Mouse (Mus musculus): ENCODE measurements around the gene Kdm6a.

Kdm6a gene

GRCm38 (mm10) chrX:18162192-18162857 is at the start of gene Kdm6a:
Gene Kdm6a (plus strand): TSS chrX:18162575.
- DNase-seq, result peak; percentile 99 to 100

- no peak for DNase-seq
Measured at GRCm38 (mm10) chrX:18145557-18145956, 16.8 kb upstream of the Kdm6a start, which contains the start of gene Dusp21. Gene Dusp21 (plus strand): TSS chrX:18145857.

- DNase-seq, result no peak
Measured at GRCm38 (mm10) chrX:18160734-18161442, 1.5 kb upstream of the Kdm6a start.

- DNase-seq, result no peak
Measured at GRCm38 (mm10) chrX:18161796-18162191, 581 bp upstream of the Kdm6a start.

- DNase-seq, result peak; percentile 60 to 84
Measured at GRCm38 (mm10) chrX:18162861-18163731, 721 bp downstream of the Kdm6a start.

GRCm38 (mm10) chrX:18163917-18164624 is 1.7 kb downstream of the Kdm6a start:
- DNase-seq, result peak; percentile 12 to 72

- DNase-seq, result no peak
Measured at GRCm38 (mm10) chrX:18165121-18165520, 2.7 kb downstream of the Kdm6a start.

GRCm38 (mm10) chrX:18166961-18167360 is 4.6 kb downstream of the Kdm6a start:
- DNase-seq, result no peak

- DNase-seq, result no peak
Measured at GRCm38 (mm10) chrX:18168940-18169339, 6.6 kb downstream of the Kdm6a start.

- no peak for DNase-seq
Measured at GRCm38 (mm10) chrX:18174831-18175230, 12.5 kb downstream of the Kdm6a start.

GRCm38 (mm10) chrX:18177803-18178202 is 15.4 kb downstream of the Kdm6a start:
- DNase-seq, result no peak

GRCm38 (mm10) chrX:18179492-18179891 is 17.1 kb downstream of the Kdm6a start:
- no peak for DNase-seq

- no peak for DNase-seq
Measured at GRCm38 (mm10) chrX:18187203-18187602, 24.8 kb downstream of the Kdm6a start.

GRCm38 (mm10) chrX:18188293-18188692 is 25.9 kb downstream of the Kdm6a start:
- no peak for DNase-seq

- DNase-seq, result no peak
Measured at GRCm38 (mm10) chrX:18239572-18239971, 77.2 kb downstream of the Kdm6a start.

GRCm38 (mm10) chrX:18250621-18251020 is 88.2 kb downstream of the Kdm6a start:
- DNase-seq, result peak; percentile 59 to 84

GRCm38 (mm10) chrX:18254767-18255166 is 92.4 kb downstream of the Kdm6a start:
- peak; percentile 39 to 42 for DNase-seq

- no peak for DNase-seq
Measured at GRCm38 (mm10) chrX:18258238-18258809, 95.9 kb downstream of the Kdm6a start.

- no peak for DNase-seq
Measured at GRCm38 (mm10) chrX:18278561-18278960, 116.2 kb downstream of the Kdm6a start.

GRCm38 (mm10) chrX:18280134-18280533 is 117.8 kb downstream of the Kdm6a start:
- DNase-seq, result no peak
